In genomic region chr10:117762966-117763365, GRCm38 (mm10) we compare ENCODE assay signal across 18 mouse cellular contexts.
"Had no signal": no experiment of that assay in that cellular context is flagged by ENCODE, and none has a peak within 500 bp of the region (broad histone marks: within the 10 kb centered on the region; RNA-seq: fewer than 3 reads in every experiment).

No protein-coding gene starts in this region.

- H3K4me2 ChIP-seq: lung, embryonic 14.5 days; midbrain, embryonic 13.5 days; neural tube, embryonic 13.5 days; neural tube, embryonic 15.5 days had no signal

- H3K27ac ChIP-seq: midbrain, embryonic 10.5 days; midbrain, embryonic 13.5 days; neural tube, embryonic 13.5 days; neural tube, embryonic 15.5 days had no signal

- H3K9me3 ChIP-seq: midbrain, embryonic 10.5 days; midbrain, embryonic 13.5 days; neural tube, embryonic 13.5 days; neural tube, embryonic 15.5 days had no signal

- H3K4me1 ChIP-seq: midbrain, embryonic 10.5 days; midbrain, embryonic 13.5 days; neural tube, embryonic 13.5 days; neural tube, embryonic 15.5 days had no signal

- H3K27me3 ChIP-seq: midbrain, embryonic 13.5 days; neural tube, embryonic 13.5 days; neural tube, embryonic 15.5 days had no signal

- ATAC-seq: midbrain, embryonic 13.5 days; midbrain, embryonic 16.5 days had no signal

- H3K9ac ChIP-seq: lung, embryonic 14.5 days; midbrain, embryonic 13.5 days; neural tube, embryonic 13.5 days; neural tube, embryonic 15.5 days had no signal

- DNase-seq: lung, adult 18-20 months; lung, embryonic 14.5 days; lung, postnatal 10 days; lung, postnatal 4 days; retina, postnatal 1 day; right cerebral cortex, adult 18-20 months; right cerebral cortex, postnatal 25 days; right cerebral cortex, postnatal 4 days; spleen, adult 18-20 months; thymus, adult 2 months; thymus, postnatal 25 days; thymus, postnatal 4 days had no signal

- H3K4me3 ChIP-seq: midbrain, embryonic 10.5 days; midbrain, embryonic 13.5 days; myocyte; neural tube, embryonic 13.5 days; neural tube, embryonic 15.5 days had no signal
